Mouse (Mus musculus): ENCODE measurements around the gene Cuedc1. TPM values are rescaled to one million over a fixed set of nuclear protein-coding genes. Genes with fewer than 3 reads are reported as not detected.

Cuedc1 gene
- polyA plus RNA-seq, 1 experiment from 2014 or later: 16.8 TPM

DNA sequence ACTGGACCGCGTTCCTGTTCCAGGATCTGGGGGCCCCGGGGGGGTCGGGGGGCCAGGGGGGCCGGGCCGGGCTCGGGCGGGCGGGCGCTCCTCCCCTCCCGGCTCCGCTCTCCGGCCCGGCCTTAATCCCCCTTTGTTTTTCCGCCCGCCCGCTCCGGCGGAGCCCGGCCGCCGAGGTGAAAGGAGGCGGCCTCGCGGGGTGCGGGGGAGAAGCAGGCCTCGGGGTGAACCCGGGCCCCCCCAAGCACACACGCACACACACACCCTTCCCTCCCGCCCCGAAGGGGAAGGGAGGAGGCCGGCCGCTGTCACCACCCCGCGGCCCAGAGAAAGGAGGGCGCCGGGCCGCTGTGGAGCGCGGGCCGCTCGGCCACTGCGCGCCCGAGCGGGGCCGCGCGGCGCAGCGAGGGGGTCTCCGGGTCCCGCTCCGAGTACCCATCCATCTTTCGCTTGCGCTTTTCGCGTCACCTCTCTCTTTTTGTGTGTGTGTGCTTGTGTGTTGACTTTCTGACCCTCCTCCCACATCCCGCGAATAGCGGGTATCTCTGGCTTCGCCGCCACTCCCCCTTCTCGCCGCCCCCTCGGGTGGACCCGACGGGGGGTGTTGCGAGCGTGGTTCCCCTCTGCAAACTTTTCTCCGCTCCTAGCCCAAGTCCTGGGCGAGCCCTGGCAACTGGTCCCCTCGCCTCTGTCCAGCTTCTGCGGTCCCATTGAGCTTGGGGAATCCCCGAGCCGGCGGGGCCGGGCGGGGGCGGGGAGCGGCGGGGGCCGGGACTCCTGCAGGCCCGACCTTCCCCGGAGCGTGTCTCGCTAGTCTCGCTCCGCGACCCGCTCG lies 29.2 kb upstream of the Cuedc1 start:
- no peak for TF ChIP-seq CTCF (IDR thresholded peaks at IDR 0.05; ENCODE audit: low read depth)
- ATAC-seq (ENCODE audit: insufficient read depth) (peak; percentile 67), DNase-seq (peak; percentile 68)
- no peaks in the 10 kb centered on the region for H3K9me3 ChIP-seq (ENCODE audit: low read depth, low read length)
- peaks cover 8% of the 10 kb centered on the region for H3K36me3 ChIP-seq (ENCODE audit: insufficient read depth)
- 0% methylated on average over 85 of the region's 92 CpGs for WGBS
- H3K9ac ChIP-seq: peak overlapping the region; percentile 95
- peak overlapping the region; percentile 99 for H3K4me3 ChIP-seq (ENCODE audit: low read depth, low read length)
- H3K27ac ChIP-seq (ENCODE audit: low read depth): peak overlapping the region; percentile 96
- H3K4me1 ChIP-seq (ENCODE audit: insufficient read depth): peaks cover 19% of the 10 kb centered on the region
- H3K27me3 ChIP-seq (ENCODE audit: insufficient read depth, low read length): no peaks in the 10 kb centered on the region
- H3K4me2 ChIP-seq: peak overlapping the region; percentile 77

DNA sequence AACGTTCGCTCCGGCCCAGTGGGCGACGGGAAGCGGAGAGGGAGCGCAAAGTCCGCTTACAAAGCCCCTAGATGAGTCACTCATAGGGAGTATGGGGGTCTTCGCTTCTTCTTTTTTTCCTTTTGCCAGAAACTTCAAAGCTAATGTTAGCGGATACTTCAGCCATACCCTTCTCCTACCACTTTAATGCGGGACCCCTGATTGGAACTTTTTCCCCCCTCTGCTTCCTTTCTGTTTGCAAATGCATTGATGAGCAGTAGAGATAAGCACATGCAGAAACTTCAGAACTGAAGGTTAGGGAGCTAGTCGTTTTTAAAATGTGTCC lies 28.6 kb upstream of the Cuedc1 start:
- under 1% methylated on average over 12 of the region's 12 CpGs for WGBS
- peak overlapping the region; percentile 96 for H3K27ac ChIP-seq (ENCODE audit: low read depth)
- no peaks in the 10 kb centered on the region for H3K9me3 ChIP-seq (ENCODE audit: low read depth, low read length)
- TF ChIP-seq CTCF (IDR thresholded peaks at IDR 0.05; ENCODE audit: low read depth): no peak
- DNase-seq: no peak
- H3K9ac ChIP-seq: peak overlapping the region; percentile 95
- peak overlapping the region; percentile 99 for H3K4me3 ChIP-seq (ENCODE audit: low read depth, low read length)
- no peaks in the 10 kb centered on the region for H3K27me3 ChIP-seq (ENCODE audit: insufficient read depth, low read length)
- ATAC-seq (ENCODE audit: insufficient read depth): no peak
- H3K4me2 ChIP-seq: peak overlapping the region; percentile 77
- peaks cover 19% of the 10 kb centered on the region for H3K4me1 ChIP-seq (ENCODE audit: insufficient read depth)
- H3K36me3 ChIP-seq (ENCODE audit: insufficient read depth): peaks cover 13% of the 10 kb centered on the region

DNA sequence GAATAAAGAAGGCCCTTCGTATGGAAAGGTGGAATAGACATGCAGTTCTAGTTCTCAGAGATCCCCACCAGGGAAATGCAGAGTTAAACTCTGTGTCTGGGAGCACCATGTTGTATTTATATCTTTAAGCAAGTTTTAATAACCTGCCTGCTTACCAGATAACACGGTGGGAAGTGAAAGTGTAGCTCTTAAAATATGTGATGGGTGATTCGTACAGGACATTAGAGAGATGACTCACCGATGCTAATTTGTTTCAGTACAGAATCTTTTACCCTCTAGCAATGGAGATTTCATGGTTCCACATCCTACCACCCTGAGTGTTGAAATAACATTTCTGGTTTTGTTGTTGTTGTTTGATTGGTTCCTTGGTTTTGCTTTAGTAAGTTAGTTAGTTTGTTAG lies 27.5 kb upstream of the Cuedc1 start:
- Histone ChIP-seq H3K4me1 (ENCODE audit: insufficient read depth) (peaks cover 19% of the 10 kb centered on the region), H3K27ac (ENCODE audit: low read depth) (0 out of 2 replicates have a peak overlapping the region, but pooled peaks have one; percentile 22), H3K27me3 (ENCODE audit: insufficient read depth, low read length) (no peaks in the 10 kb centered on the region), H3K36me3 (ENCODE audit: insufficient read depth) (peaks cover 24% of the 10 kb centered on the region), H3K9ac (peak overlapping the region; percentile 45), H3K4me2 (peak overlapping the region; percentile 77), H3K4me3 (ENCODE audit: low read depth, low read length) (peak overlapping the region; percentile 99), H3K9me3 (ENCODE audit: low read depth, low read length) (no peaks in the 10 kb centered on the region)
- no peak for TF ChIP-seq CTCF (IDR thresholded peaks at IDR 0.05; ENCODE audit: low read depth)
- no peak for DNase-seq
- WGBS: 24% methylated on average over 4 of the region's 4 CpGs
- ATAC-seq (ENCODE audit: insufficient read depth): no peak

DNA sequence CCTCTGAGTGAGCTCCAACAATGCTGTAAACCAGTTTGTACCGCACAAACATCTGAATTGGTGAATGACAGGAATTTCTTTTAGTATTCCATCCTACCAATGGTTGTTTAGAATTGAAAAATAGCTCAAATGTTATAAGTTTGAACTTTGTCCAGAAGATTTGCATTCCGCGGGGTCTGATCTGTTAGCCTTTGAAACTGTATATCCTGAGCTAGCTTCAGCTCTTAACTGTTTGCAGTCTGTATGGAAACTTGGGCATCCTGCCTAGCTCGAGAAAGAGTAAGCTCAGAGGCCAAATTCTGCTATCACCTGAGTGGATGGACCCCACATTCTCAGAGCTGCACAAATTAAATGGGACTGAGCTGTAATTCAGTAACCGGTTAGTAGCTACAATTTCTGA lies 26.7 kb upstream of the Cuedc1 start:
- Histone ChIP-seq H3K27me3 (ENCODE audit: insufficient read depth, low read length) (no peaks in the 10 kb centered on the region), H3K4me2 (peak overlapping the region; percentile 77), H3K4me3 (ENCODE audit: low read depth, low read length) (peak overlapping the region; percentile 11), H3K36me3 (ENCODE audit: insufficient read depth) (peaks cover 31% of the 10 kb centered on the region), H3K27ac (ENCODE audit: low read depth) (0 out of 2 replicates have a peak overlapping the region, but pooled peaks have one; percentile 22), H3K9ac (peak overlapping the region; percentile 45; the same call in 1 of the 2 replicates), H3K9me3 (ENCODE audit: low read depth, low read length) (no peaks in the 10 kb centered on the region), H3K4me1 (ENCODE audit: insufficient read depth) (peaks cover 19% of the 10 kb centered on the region)
- WGBS: 30% methylated on average over 5 of the region's 5 CpGs
- no peak for TF ChIP-seq CTCF (IDR thresholded peaks at IDR 0.05; ENCODE audit: low read depth)
- no peak for ATAC-seq (ENCODE audit: insufficient read depth)
- DNase-seq: peak; percentile 40

DNA sequence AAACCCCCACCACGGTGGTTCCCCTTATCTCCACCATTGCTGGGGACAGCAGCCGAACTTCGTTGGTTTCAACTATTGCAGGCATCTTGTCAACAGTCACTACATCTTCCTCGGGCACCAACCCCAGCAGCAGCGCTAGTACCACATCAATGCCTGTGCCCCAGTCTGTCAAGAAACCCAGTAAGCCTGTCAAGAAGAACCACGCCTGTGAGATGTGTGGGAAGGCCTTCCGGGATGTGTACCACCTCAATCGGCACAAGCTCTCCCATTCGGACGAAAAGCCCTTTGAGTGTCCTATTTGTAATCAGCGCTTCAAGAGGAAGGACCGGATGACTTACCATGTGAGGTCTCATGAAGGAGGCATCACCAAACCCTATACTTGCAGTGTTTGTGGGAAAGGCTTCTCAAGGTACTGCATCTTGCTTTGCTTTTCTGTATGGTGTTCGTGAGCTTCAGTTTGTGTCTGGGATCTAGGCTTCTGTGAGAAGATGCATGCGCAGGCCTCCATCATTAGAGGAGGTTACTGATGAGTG lies 24.4 kb upstream of the Cuedc1 start:
- H3K4me1 ChIP-seq (ENCODE audit: insufficient read depth): peaks cover 19% of the 10 kb centered on the region
- ATAC-seq (ENCODE audit: insufficient read depth): no peak
- WGBS: 67% methylated on average over 14 of the region's 14 CpGs

DNA sequence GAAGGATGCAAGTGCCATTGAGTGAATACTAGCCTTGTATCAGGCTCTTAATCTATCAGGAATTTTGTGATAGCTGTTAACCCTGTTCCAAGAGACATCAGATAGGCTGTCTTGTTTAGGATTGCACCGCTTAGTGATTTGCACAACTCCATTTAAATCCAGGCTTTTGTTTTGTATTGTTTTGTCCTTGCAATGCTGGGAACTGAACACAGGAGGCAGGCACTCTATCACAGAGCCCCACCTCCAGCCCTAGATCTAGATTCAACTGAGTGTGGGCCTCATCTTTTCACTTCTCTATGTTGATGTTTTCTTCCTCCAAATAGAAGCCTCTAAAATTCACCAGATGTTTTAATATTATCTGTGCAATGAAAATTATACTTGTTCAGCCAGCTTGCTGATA lies 22.2 kb upstream of the Cuedc1 start:
- no peaks in the 10 kb centered on the region for H3K9me3 ChIP-seq (ENCODE audit: low read depth, low read length)
- WGBS: 75% methylated on average over 1 of the region's 1 CpGs
- no peaks in the 10 kb centered on the region for H3K27me3 ChIP-seq (ENCODE audit: insufficient read depth, low read length)
- no peak overlapping the region for H3K9ac ChIP-seq
- H3K4me2 ChIP-seq: no peak overlapping the region
- TF ChIP-seq CTCF (IDR thresholded peaks at IDR 0.05; ENCODE audit: low read depth): no peak
- H3K36me3 ChIP-seq (ENCODE audit: insufficient read depth): peaks cover 75% of the 10 kb centered on the region
- ATAC-seq (ENCODE audit: insufficient read depth) (no peak), DNase-seq (no peak)
- H3K4me1 ChIP-seq (ENCODE audit: insufficient read depth): peaks cover 9% of the 10 kb centered on the region
- H3K27ac ChIP-seq (ENCODE audit: low read depth): no peak overlapping the region
- no peak overlapping the region for H3K4me3 ChIP-seq (ENCODE audit: low read depth, low read length)

More for the DNA sequence above, 24.4 kb upstream of the Cuedc1 start:
- Histone ChIP-seq H3K9ac (no peak overlapping the region), H3K4me3 (ENCODE audit: low read depth, low read length) (no peak overlapping the region), H3K27me3 (ENCODE audit: insufficient read depth, low read length) (no peaks in the 10 kb centered on the region), H3K27ac (ENCODE audit: low read depth) (no peak overlapping the region), H3K4me2 (no peak overlapping the region), H3K36me3 (ENCODE audit: insufficient read depth) (peaks cover 52% of the 10 kb centered on the region), H3K9me3 (ENCODE audit: low read depth, low read length) (no peaks in the 10 kb centered on the region)
- no peak for DNase-seq
- TF ChIP-seq CTCF (IDR thresholded peaks at IDR 0.05; ENCODE audit: low read depth): no peak

DNA sequence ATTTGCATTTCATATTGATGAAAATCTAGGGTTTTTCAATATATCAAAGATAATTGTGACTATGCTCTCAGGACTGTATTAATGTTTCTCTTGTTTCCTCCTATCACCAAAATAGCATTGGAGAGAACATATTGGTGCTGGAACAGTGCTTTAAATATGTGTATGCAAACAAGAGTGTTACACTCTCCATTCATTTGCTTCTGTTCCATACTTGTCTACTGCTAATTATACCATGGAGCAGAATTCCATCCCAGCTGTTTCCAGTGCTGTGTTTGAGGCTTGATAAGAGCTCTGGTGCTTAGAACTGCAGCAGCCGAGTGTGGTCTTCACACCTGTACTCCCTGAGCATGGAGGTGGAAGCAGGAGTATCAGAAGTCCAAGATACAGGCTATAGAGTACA lies 21.5 kb upstream of the Cuedc1 start:
- Histone ChIP-seq H3K4me3 (ENCODE audit: low read depth, low read length) (no peak overlapping the region), H3K36me3 (ENCODE audit: insufficient read depth) (peaks cover 82% of the 10 kb centered on the region), H3K27me3 (ENCODE audit: insufficient read depth, low read length) (no peaks in the 10 kb centered on the region), H3K9me3 (ENCODE audit: low read depth, low read length) (no peaks in the 10 kb centered on the region), H3K4me2 (no peak overlapping the region), H3K27ac (ENCODE audit: low read depth) (no peak overlapping the region), H3K9ac (no peak overlapping the region), H3K4me1 (ENCODE audit: insufficient read depth) (peaks cover 8% of the 10 kb centered on the region; the same call in 1 of the 2 replicates)
- DNase-seq: no peak
- TF ChIP-seq CTCF (IDR thresholded peaks at IDR 0.05; ENCODE audit: low read depth): no peak
- no peak for ATAC-seq (ENCODE audit: insufficient read depth)
- WGBS: 67% methylated on average over 1 of the region's 1 CpGs

Measured in lung, embryonic 14.5 days (tissue).